Mouse (Mus musculus) forebrain, embryonic 14.5 days (tissue): Measurements from ENCODE around the gene Gm45713. TPM values are rescaled to one million over a fixed set of nuclear protein-coding genes. Genes with fewer than 3 reads are reported as not detected.

Experiments used
- ATAC-seq: fragments of 200-750 bp; cut with Nextera tagmentation; 2 replicates; pipeline ENCODE4 v1.8.0; 2017; ENCODE audit warnings: mild to moderate bottlenecking, moderate library complexity
- DNase-seq: peaks from one replicate; pipeline ENCODE4 v3.0.0-alpha.2; 2015; ENCODE audit warnings: low spot score
- H3K27ac ChIP-seq: fragments of 300-500 bp; sonication (generic); 2 replicates; pipeline ENCODE4 v1.5.1; 2014; ENCODE audit warnings: low read depth, mild to moderate bottlenecking, control low read depth, low read length, moderate library complexity
- H3K27me3 ChIP-seq: fragments of 300-500 bp; sonication (generic); replicated peaks from 2 replicates; pipeline ENCODE4 v1.6.1; 2014; ENCODE audit warnings: low read length, control low read depth, mixed read lengths; ENCODE audit not compliant: control insufficient read depth, insufficient read depth
- H3K36me3 ChIP-seq: fragments of 300-500 bp; sonication (generic); 2 replicates; pipeline ENCODE4 v1.6.1; 2014; ENCODE audit warnings: low read length, control low read depth; ENCODE audit not compliant: control insufficient read depth, insufficient read depth
- H3K4me1 ChIP-seq: fragments of 300-500 bp; sonication (generic); 2 replicates; pipeline ENCODE4 v1.6.1; 2014; ENCODE audit warnings: antibody characterized with exemption, low read length, control low read depth; ENCODE audit not compliant: control insufficient read depth, insufficient read depth
- H3K4me2 ChIP-seq: fragments of 300-500 bp; sonication (generic); 2 replicates; pipeline ENCODE4 v1.6.1; 2014; ENCODE audit warnings: mild to moderate bottlenecking, control low read depth, low read length
- H3K4me3 ChIP-seq: fragments of 300-500 bp; sonication (generic); 2 replicates; pipeline ENCODE4 v1.5.1; 2014; ENCODE audit warnings: low read depth, low read length, control low read depth
- H3K9ac ChIP-seq: fragments of 300-500 bp; sonication (generic); 2 replicates; pipeline ENCODE4 v1.6.1; 2014; ENCODE audit warnings: mild to moderate bottlenecking, low read length, control low read depth, moderate library complexity
- H3K9me3 ChIP-seq: fragments of 300-500 bp; sonication (generic); replicated peaks from 2 replicates; pipeline ENCODE4 v1.6.1; 2016; ENCODE audit warnings: low read length, control low read depth, mixed read lengths; ENCODE audit not compliant: control insufficient read depth
- WGBS: fragments of 180-500 bp; shearing (Covaris S2); extraction: QIAGEN DNeasy Blood & Tissue Kit; methylation state at CpG from one replicate; pipeline ENCODE4 v1.1.7; 2014; 5-methylcytosine and 5-hydroxymethylcytosine counted together
- polyA plus RNA-seq: library from polyadenylated mRNA; unstranded; fragments of >200 nt; fragmentation: Nextera tagmentation; extraction: Ambion mirVana; gene quantifications from 2 replicates; pipeline ENCODE4 v1.2.1, GENCODE M21; 2014

The Gm45713 gene
- polyA plus RNA-seq, 1 experiment from 2014 or later = 0.22 TPM

GRCm38 (mm10) chr7:45160316-45160800, 24.3 kb upstream of the Gm45713 start:
- ATAC-seq (no peak), DNase-seq (no peak)
- WGBS = 90% methylated on average over 6 of the region's 6 CpGs
- no peak overlapping the region for H3K4me2 ChIP-seq
- H3K9me3 ChIP-seq = no peaks in the 10 kb centered on the region
- no peak overlapping the region for H3K9ac ChIP-seq
- H3K27me3 ChIP-seq = peaks cover 29% of the 10 kb centered on the region
- peaks cover 19% of the 10 kb centered on the region; the same call in 1 of the 2 replicates for H3K36me3 ChIP-seq
- no peak overlapping the region for H3K4me3 ChIP-seq
- no peak overlapping the region for H3K27ac ChIP-seq
- peaks cover 7% of the 10 kb centered on the region for H3K4me1 ChIP-seq

DNA sequence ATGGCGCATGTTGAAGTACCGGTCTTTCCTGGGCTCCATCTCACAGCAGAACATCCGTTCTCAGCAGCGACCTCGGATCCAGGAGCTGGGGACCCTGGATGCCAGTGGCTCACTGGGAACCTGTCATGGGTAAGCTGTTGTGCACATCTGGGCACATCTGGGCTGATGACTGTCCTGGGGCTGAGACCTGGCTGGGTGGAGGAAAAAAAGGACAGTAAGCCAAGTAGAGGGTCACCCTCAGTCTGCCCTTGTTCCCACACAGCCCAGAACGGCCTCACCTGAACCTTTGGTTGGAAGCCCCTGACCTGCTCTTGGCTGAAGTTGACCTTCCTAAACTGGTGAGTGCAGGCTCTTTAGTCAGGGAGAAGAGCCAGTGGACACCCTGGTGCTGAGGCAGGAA, 23.0 kb upstream of the Gm45713 start:
- WGBS = 95% methylated on average over 6 of the region's 6 CpGs
- no peak overlapping the region for H3K9ac ChIP-seq
- no peak overlapping the region for H3K27ac ChIP-seq
- DNase-seq (no peak), ATAC-seq (no peak)
- H3K4me3 ChIP-seq = no peak overlapping the region
- peaks cover 7% of the 10 kb centered on the region for H3K4me1 ChIP-seq
- H3K36me3 ChIP-seq = peaks cover 19% of the 10 kb centered on the region; the same call in 1 of the 2 replicates
- no peak overlapping the region for H3K4me2 ChIP-seq
- peaks cover 16% of the 10 kb centered on the region for H3K27me3 ChIP-seq
- no peaks in the 10 kb centered on the region for H3K9me3 ChIP-seq

DNA sequence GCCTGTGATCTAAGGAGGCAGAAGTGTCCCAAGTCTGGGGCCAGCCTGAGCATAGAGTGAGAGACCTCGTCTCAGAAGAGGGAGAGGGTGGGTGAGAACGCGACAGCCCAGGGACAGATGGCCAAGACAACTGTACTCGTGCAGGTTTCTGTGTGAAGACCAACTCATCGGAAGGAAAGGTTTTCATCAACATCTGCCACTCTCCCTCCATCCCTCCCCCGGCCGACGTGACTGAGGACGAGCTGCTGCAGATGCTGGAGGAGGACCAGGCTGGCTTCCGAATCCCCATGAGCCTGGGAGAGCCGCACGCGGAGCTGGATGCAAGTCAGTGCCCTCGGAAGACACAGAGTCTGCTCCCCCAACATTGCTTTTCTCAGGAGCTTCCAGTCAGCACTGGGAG, 21.4 kb upstream of the Gm45713 start:
- Histone ChIP-seq H3K9ac (no peak overlapping the region), H3K4me1 (peaks cover 6% of the 10 kb centered on the region), H3K9me3 (no peaks in the 10 kb centered on the region), H3K4me3 (no peak overlapping the region), H3K4me2 (no peak overlapping the region), H3K36me3 (peaks cover 19% of the 10 kb centered on the region; the same call in 1 of the 2 replicates), H3K27me3 (0 out of 2 replicates have a peak, but pooled peaks cover under 1% of the 10 kb centered on the region), H3K27ac (no peak overlapping the region)
- 80% methylated on average over 14 of the region's 14 CpGs for WGBS
- no peak for ATAC-seq
- DNase-seq = no peak

- H3K27ac ChIP-seq = no peak overlapping the region
- peaks cover 19% of the 10 kb centered on the region; the same call in 1 of the 2 replicates for H3K36me3 ChIP-seq
- ATAC-seq (no peak), DNase-seq (no peak)
- H3K4me2 ChIP-seq = no peak overlapping the region
- no peak overlapping the region for H3K9ac ChIP-seq
- H3K4me3 ChIP-seq = no peak overlapping the region
- peaks cover 7% of the 10 kb centered on the region for H3K4me1 ChIP-seq
- no peaks in the 10 kb centered on the region for H3K27me3 ChIP-seq
- H3K9me3 ChIP-seq = no peaks in the 10 kb centered on the region
- 96% methylated on average over 15 of the region's 15 CpGs for WGBS
Measured at GRCm38 (mm10) chr7:45156206-45156605, 20.2 kb upstream of the Gm45713 start.

DNA sequence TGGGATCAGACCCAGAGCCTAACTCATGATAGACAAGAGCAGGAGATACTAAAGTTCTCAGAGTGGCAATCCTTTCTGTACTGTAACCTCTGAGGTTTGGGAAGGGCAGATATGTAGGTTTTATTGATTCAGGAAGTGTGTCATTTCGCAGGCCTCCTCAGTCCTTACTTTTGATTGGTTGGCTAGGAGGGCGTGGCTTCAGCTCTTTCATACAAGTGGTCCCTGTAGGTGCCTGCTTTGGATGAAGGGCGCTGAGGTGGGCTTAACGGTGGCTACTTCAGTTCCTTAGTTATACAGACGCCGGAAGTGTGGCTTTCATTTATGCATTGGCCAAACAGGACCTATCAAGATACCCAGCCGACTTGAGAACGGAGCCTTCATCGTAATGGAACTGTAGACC, 19.6 kb upstream of the Gm45713 start:
- ATAC-seq = no peak
- 91% methylated on average over 9 of the region's 9 CpGs for WGBS
- H3K27me3 ChIP-seq = no peaks in the 10 kb centered on the region

DNA sequence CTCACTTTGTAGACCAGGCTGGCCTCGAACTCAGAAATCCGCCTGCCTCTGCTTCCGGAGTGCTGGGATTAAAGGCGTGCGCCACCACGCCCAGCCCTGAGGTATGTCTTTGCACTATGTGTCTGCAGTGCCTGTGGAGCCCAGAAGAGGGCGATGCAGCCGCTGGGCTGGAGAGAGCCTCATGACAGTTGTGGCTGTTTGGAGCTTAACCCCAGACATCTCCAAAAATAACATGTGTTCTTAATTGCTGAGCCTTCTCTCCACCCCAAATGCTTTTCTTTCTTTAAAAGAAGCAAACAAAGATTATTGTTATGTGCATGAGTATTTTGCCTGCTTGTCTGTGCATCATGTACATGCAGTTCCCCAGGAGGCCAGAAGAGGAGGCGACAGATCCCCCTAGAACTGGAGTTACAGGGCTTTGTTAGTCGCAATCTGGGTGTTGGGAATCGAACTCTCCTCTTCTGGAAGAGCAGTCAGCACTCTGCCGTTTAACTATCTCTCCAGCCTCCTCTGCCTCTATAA, 19.0 kb upstream of the Gm45713 start:
- no peak overlapping the region for H3K27ac ChIP-seq
- DNase-seq (no peak), ATAC-seq (no peak; the same call in 1 of the 2 replicates)
- no peaks in the 10 kb centered on the region for H3K27me3 ChIP-seq
- peak overlapping the region; percentile 50 for H3K4me3 ChIP-seq
- H3K4me2 ChIP-seq = peak overlapping the region; percentile 84
- WGBS = 81% methylated on average over 12 of the region's 12 CpGs
- peaks cover 19% of the 10 kb centered on the region; the same call in 1 of the 2 replicates for H3K36me3 ChIP-seq
- H3K9ac ChIP-seq = peak overlapping the region; percentile 33; the same call in 1 of the 2 replicates
- no peaks in the 10 kb centered on the region for H3K9me3 ChIP-seq
- peaks cover 8% of the 10 kb centered on the region for H3K4me1 ChIP-seq

More for the DNA sequence above, 19.6 kb upstream of the Gm45713 start:
- H3K4me2 ChIP-seq = no peak overlapping the region
- H3K9ac ChIP-seq = no peak overlapping the region
- no peak for DNase-seq
- no peak overlapping the region for H3K27ac ChIP-seq
- H3K9me3 ChIP-seq = no peaks in the 10 kb centered on the region
- no peak overlapping the region for H3K4me3 ChIP-seq
- H3K36me3 ChIP-seq = peaks cover 19% of the 10 kb centered on the region; the same call in 1 of the 2 replicates
- peaks cover 8% of the 10 kb centered on the region for H3K4me1 ChIP-seq

- Histone ChIP-seq H3K4me1 (peaks cover 8% of the 10 kb centered on the region), H3K27me3 (no peaks in the 10 kb centered on the region), H3K9ac (peak within 1 kb of the TSS; percentile 83), H3K4me3 (peak within 1 kb of the TSS; percentile 50), H3K27ac (peak within 1 kb of the TSS; percentile 89), H3K36me3 (peaks cover 17% of the 10 kb centered on the region; the same call in 1 of the 2 replicates), H3K4me2 (peak within 1 kb of the TSS; percentile 84), H3K9me3 (no peaks in the 10 kb centered on the region)
- ATAC-seq = peak; percentile 97
- 5% methylated on average over 67 of the region's 69 CpGs for WGBS
- DNase-seq = peak; percentile 98
Measured at GRCm38 (mm10) chr7:45154096-45154992, 18.3 kb upstream of the Gm45713 start, which contains the start of the genes Pih1d1 and Aldh16a1. TSS of gene Pih1d1 (plus strand) at chr7:45154303. TSS of gene Aldh16a1 (minus strand) at chr7:45154584.

DNA sequence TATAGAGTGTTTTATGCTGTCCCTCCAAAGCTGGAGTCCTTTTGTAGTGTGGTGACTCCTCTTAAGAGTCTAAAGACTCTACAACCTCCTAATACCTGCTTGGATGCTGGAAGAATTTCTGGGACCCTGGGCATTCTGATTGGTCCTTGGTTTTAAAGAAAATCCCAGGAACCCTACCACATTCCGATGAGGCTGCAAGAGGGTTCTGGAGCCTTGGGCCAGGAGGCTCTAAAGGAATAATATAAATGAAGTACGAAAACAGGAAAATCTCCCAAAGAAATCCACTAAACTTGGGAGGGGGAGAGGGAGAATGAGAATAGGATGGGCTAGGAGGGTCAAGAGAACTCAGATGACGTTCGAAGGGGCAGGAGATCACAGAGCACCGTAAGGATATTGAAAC, 17.6 kb upstream of the Gm45713 start:
- peaks cover 8% of the 10 kb centered on the region for H3K4me1 ChIP-seq
- DNase-seq (no peak), ATAC-seq (0 out of 2 replicates have a peak, but pooled peaks have one; percentile 0)
- H3K36me3 ChIP-seq = peaks cover 9% of the 10 kb centered on the region; the same call in 1 of the 2 replicates
- peak overlapping the region; percentile 84 for H3K4me2 ChIP-seq
- peak overlapping the region; percentile 83 for H3K9ac ChIP-seq
- peak overlapping the region; percentile 89 for H3K27ac ChIP-seq
- no peaks in the 10 kb centered on the region for H3K27me3 ChIP-seq
- WGBS = 3% methylated on average over 5 of the region's 5 CpGs
- H3K9me3 ChIP-seq = no peaks in the 10 kb centered on the region
- H3K4me3 ChIP-seq = peak overlapping the region; percentile 50
